Mouse (Mus musculus) ES-E14 (cell line): ENCODE data around the gene Abca12.

Experiments used
- CHD2 ChIP-seq: IDR thresholded peaks from 2 replicates; pipeline ENCODE4 v1.6.1; 2014; ENCODE audit warnings: mild to moderate bottlenecking, low read depth, low read length, inconsistent platforms
- HCFC1 ChIP-seq: IDR thresholded peaks from 2 replicates; pipeline ENCODE4 v1.6.1; 2012; ENCODE audit warnings: low read length, inconsistent platforms, borderline replicate concordance; ENCODE audit not compliant: insufficient read depth
- MAFK ChIP-seq: IDR thresholded peaks from 2 replicates; pipeline ENCODE4 v1.6.1; 2014; ENCODE audit warnings: mild to moderate bottlenecking, low read depth, low read length, inconsistent platforms; ENCODE audit not compliant: insufficient read depth
- ZC3H11A ChIP-seq: IDR thresholded peaks from 2 replicates; pipeline ENCODE4 v1.6.1; 2012; ENCODE audit warnings: low read depth, mild to moderate bottlenecking, inconsistent platforms, low read length, borderline replicate concordance
- ZNF384 ChIP-seq: IDR thresholded peaks from 2 replicates; pipeline ENCODE4 v1.6.1; 2012; ENCODE audit warnings: low read depth, low read length, inconsistent platforms

DNA sequence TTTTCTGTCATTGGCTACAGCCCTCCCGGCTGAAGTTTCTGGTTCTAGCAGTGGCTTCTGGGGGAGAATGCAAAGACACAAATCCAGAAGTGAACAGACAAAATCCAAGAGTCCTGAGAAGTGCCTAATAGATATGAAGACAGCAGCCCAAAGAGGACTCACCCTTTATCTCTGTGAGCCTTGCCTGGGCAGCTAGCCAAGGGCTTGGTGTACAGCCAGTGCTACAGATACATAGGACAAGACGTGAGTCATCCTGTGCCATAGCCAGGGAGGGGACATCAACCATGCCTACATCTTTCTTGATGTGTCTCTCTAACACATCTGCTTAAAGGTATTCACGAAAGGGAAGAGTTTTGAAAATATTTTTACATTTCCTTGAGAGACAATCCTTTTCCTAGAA, 43.3 kb upstream of the Abca12 start:
- TF ChIP-seq MAFK (no peak), ZC3H11A (no peak), CHD2 (no peak), HCFC1 (no peak), ZNF384 (no peak)
